Mouse (Mus musculus): ENCODE results near the gene Pou2f2.

GRCm38 (mm10) chr7:25112178-25112955, 67.2 kb downstream of the Pou2f2 start:
- TF ChIP-seq CTCF (IDR thresholded peaks at IDR 0.05; ENCODE audit: low read depth) = no peak
- TF ChIP-seq EP300 (optimal IDR thresholded peaks at IDR 0.05) = no peak
